Mouse (Mus musculus) lung, embryonic 15.5 days (tissue): ENCODE results near the gene Lmntd1. TPM values are rescaled to one million over a fixed set of nuclear protein-coding genes. Genes with fewer than 3 reads are reported as not detected.

ENCODE experiments used
- ATAC-seq: fragments of 200-750 bp; cut with Nextera tagmentation; 2 replicates; pipeline ENCODE4 v1.8.0; 2017; ENCODE audit warnings: moderate number of reproducible peaks, borderline replicate concordance; ENCODE audit not compliant: low FRiP score, low TSS enrichment; ENCODE audit errors: extremely low read depth
- H3K27ac ChIP-seq: fragments of 300-500 bp; sonication (generic); 2 replicates; pipeline ENCODE4 v1.5.1; 2015; ENCODE audit warnings: moderate library complexity, mild to moderate bottlenecking, inconsistent platforms
- H3K27me3 ChIP-seq: fragments of 300-500 bp; sonication (generic); 2 replicates; pipeline ENCODE4 v1.6.1; 2015; ENCODE audit warnings: inconsistent platforms
- H3K36me3 ChIP-seq: fragments of 300-500 bp; sonication (generic); 2 replicates; pipeline ENCODE4 v1.6.1; 2015; ENCODE audit warnings: inconsistent platforms
- H3K4me1 ChIP-seq: fragments of 300-500 bp; sonication (generic); 2 replicates; pipeline ENCODE4 v1.6.1; 2015; ENCODE audit warnings: inconsistent platforms
- H3K4me2 ChIP-seq: fragments of 300-500 bp; sonication (generic); 2 replicates; pipeline ENCODE4 v1.6.1; 2015; ENCODE audit warnings: inconsistent platforms, mild to moderate bottlenecking, moderate library complexity
- H3K4me3 ChIP-seq: fragments of 300-500 bp; sonication (generic); 2 replicates; pipeline ENCODE4 v1.5.1; 2015; ENCODE audit warnings: mild to moderate bottlenecking, inconsistent platforms
- H3K9ac ChIP-seq: fragments of 300-500 bp; sonication (generic); 2 replicates; pipeline ENCODE4 v1.6.1; 2015; ENCODE audit warnings: inconsistent platforms
- H3K9me3 ChIP-seq: fragments of 300-500 bp; sonication (generic); 2 replicates; pipeline ENCODE4 v1.6.1; 2016; ENCODE audit warnings: inconsistent platforms
- WGBS: fragments of 180-500 bp; shearing (Covaris S2); methylation state at CpG from one replicate; pipeline ENCODE4 v1.1.7; 2015; 5-methylcytosine and 5-hydroxymethylcytosine counted together
- polyA plus RNA-seq: library from polyadenylated mRNA; unstranded; fragments of >200 nt; fragmentation: Nextera tagmentation; extraction: Ambion mirVana; gene quantifications from 2 replicates; pipeline ENCODE4 v1.2.1, GENCODE M21; 2015

Gene Lmntd1
- polyA plus RNA-seq, 1 experiment from 2014 or later = 1.9 TPM

- H3K4me1 ChIP-seq = peaks cover 25% of the 10 kb centered on the region
- H3K4me3 ChIP-seq = no peak overlapping the region
- peak; percentile 70; the same call in 1 of the 2 replicates for ATAC-seq
- 10% methylated on average over 10 of the region's 10 CpGs for WGBS
- peak overlapping the region; percentile 22 for H3K27ac ChIP-seq
- no peaks in the 10 kb centered on the region for H3K9me3 ChIP-seq
- no peaks in the 10 kb centered on the region for H3K27me3 ChIP-seq
- no peak overlapping the region for H3K9ac ChIP-seq
- peak overlapping the region; percentile 2; the same call in 1 of the 2 replicates for H3K4me2 ChIP-seq
- no peaks in the 10 kb centered on the region for H3K36me3 ChIP-seq
These were observed 35.5 kb downstream of the Lmntd1 start for GRCm38 (mm10) chr6:145578457-145579185.

GRCm38 (mm10) chr6:145576762-145577161 is 37.4 kb downstream of the Lmntd1 start:
- 83% methylated on average over 4 of the region's 4 CpGs for WGBS
- Histone ChIP-seq H3K27me3 (no peaks in the 10 kb centered on the region), H3K4me1 (peaks cover 27% of the 10 kb centered on the region), H3K9me3 (no peaks in the 10 kb centered on the region), H3K4me2 (no peak overlapping the region), H3K9ac (no peak overlapping the region), H3K36me3 (no peaks in the 10 kb centered on the region), H3K27ac (no peak overlapping the region), H3K4me3 (no peak overlapping the region)
- ATAC-seq = no peak

GRCm38 (mm10) chr6:145573250-145574013 is 40.7 kb downstream of the Lmntd1 start:
- H3K4me2 ChIP-seq = no peak overlapping the region
- 73% methylated on average over 6 of the region's 6 CpGs for WGBS
- no peak overlapping the region for H3K4me3 ChIP-seq
- no peaks in the 10 kb centered on the region for H3K9me3 ChIP-seq
- H3K9ac ChIP-seq = no peak overlapping the region
- no peak for ATAC-seq
- H3K27me3 ChIP-seq = no peaks in the 10 kb centered on the region
- H3K27ac ChIP-seq = no peak overlapping the region
- H3K36me3 ChIP-seq = no peaks in the 10 kb centered on the region
- H3K4me1 ChIP-seq = peaks cover 24% of the 10 kb centered on the region

GRCm38 (mm10) chr6:145568701-145569100 is 45.4 kb downstream of the Lmntd1 start:
- Histone ChIP-seq H3K36me3 (no peaks in the 10 kb centered on the region), H3K4me2 (no peak overlapping the region), H3K9me3 (no peaks in the 10 kb centered on the region), H3K9ac (no peak overlapping the region), H3K27me3 (no peaks in the 10 kb centered on the region), H3K27ac (peak overlapping the region; percentile 15; the same call in 1 of the 2 replicates), H3K4me1 (peaks cover 19% of the 10 kb centered on the region), H3K4me3 (no peak overlapping the region)
- WGBS = 78% methylated on average over 3 of the region's 3 CpGs
- no peak; the same call in 1 of the 2 replicates for ATAC-seq

- H3K4me1 ChIP-seq = peaks cover 17% of the 10 kb centered on the region; the same call in 1 of the 2 replicates
- no peaks in the 10 kb centered on the region for H3K9me3 ChIP-seq
- H3K4me2 ChIP-seq = no peak overlapping the region
- H3K9ac ChIP-seq = no peak overlapping the region
- 81% methylated on average over 3 of the region's 3 CpGs for WGBS
- H3K4me3 ChIP-seq = no peak overlapping the region
- no peak overlapping the region for H3K27ac ChIP-seq
- no peaks in the 10 kb centered on the region for H3K36me3 ChIP-seq
- H3K27me3 ChIP-seq = no peaks in the 10 kb centered on the region
- ATAC-seq = no peak
These were observed 46.3 kb downstream of the Lmntd1 start for GRCm38 (mm10) chr6:145567832-145568231.

- Histone ChIP-seq H3K27me3 (no peaks in the 10 kb centered on the region), H3K4me3 (no peak overlapping the region), H3K9ac (no peak overlapping the region), H3K36me3 (no peaks in the 10 kb centered on the region), H3K9me3 (no peaks in the 10 kb centered on the region), H3K4me2 (no peak overlapping the region), H3K4me1 (peaks cover 17% of the 10 kb centered on the region; the same call in 1 of the 2 replicates), H3K27ac (no peak overlapping the region)
- 44% methylated on average over 8 of the region's 8 CpGs for WGBS
- peak; percentile 62; the same call in 1 of the 2 replicates for ATAC-seq
These were observed 46.8 kb downstream of the Lmntd1 start for GRCm38 (mm10) chr6:145567296-145567695.

- Histone ChIP-seq H3K27ac (no peak overlapping the region), H3K9me3 (no peaks in the 10 kb centered on the region), H3K9ac (no peak overlapping the region), H3K4me2 (no peak overlapping the region), H3K36me3 (no peaks in the 10 kb centered on the region), H3K4me1 (peaks cover 17% of the 10 kb centered on the region; the same call in 1 of the 2 replicates), H3K27me3 (no peaks in the 10 kb centered on the region), H3K4me3 (no peak overlapping the region)
- no peak for ATAC-seq
- 89% methylated on average over 5 of the region's 5 CpGs for WGBS
These were observed 48.5 kb downstream of the Lmntd1 start for GRCm38 (mm10) chr6:145565663-145566062.

- H3K9ac ChIP-seq = no peak overlapping the region
- H3K4me1 ChIP-seq = peaks cover 17% of the 10 kb centered on the region; the same call in 1 of the 2 replicates
- H3K4me3 ChIP-seq = no peak overlapping the region
- no peaks in the 10 kb centered on the region for H3K9me3 ChIP-seq
- no peaks in the 10 kb centered on the region for H3K36me3 ChIP-seq
- WGBS = 60% methylated on average over 4 of the region's 4 CpGs
- no peaks in the 10 kb centered on the region for H3K27me3 ChIP-seq
- H3K27ac ChIP-seq = no peak overlapping the region
- no peak for ATAC-seq
- no peak overlapping the region for H3K4me2 ChIP-seq
These were observed 49.4 kb downstream of the Lmntd1 start for GRCm38 (mm10) chr6:145564671-145565070.

GRCm38 (mm10) chr6:145557059-145557992 is 56.8 kb downstream of the Lmntd1 start:
- Histone ChIP-seq H3K36me3 (no peaks in the 10 kb centered on the region), H3K4me3 (no peak overlapping the region), H3K27ac (no peak overlapping the region), H3K9ac (no peak overlapping the region), H3K9me3 (no peaks in the 10 kb centered on the region), H3K27me3 (no peaks in the 10 kb centered on the region), H3K4me2 (no peak overlapping the region), H3K4me1 (peaks cover 10% of the 10 kb centered on the region)
- peak; percentile 42 for ATAC-seq
- WGBS = 46% methylated on average over 15 of the region's 15 CpGs

GRCm38 (mm10) chr6:145553226-145553625 is 60.9 kb downstream of the Lmntd1 start:
- Histone ChIP-seq H3K36me3 (no peaks in the 10 kb centered on the region), H3K4me3 (no peak overlapping the region), H3K27me3 (no peaks in the 10 kb centered on the region), H3K4me2 (no peak overlapping the region), H3K27ac (no peak overlapping the region), H3K4me1 (peaks cover 10% of the 10 kb centered on the region), H3K9me3 (no peaks in the 10 kb centered on the region), H3K9ac (no peak overlapping the region)
- no peak for ATAC-seq
- WGBS = 56% methylated on average over 7 of the region's 7 CpGs

- no peaks in the 10 kb centered on the region for H3K27me3 ChIP-seq
- peaks cover 10% of the 10 kb centered on the region for H3K4me1 ChIP-seq
- H3K9ac ChIP-seq = no peak overlapping the region
- H3K27ac ChIP-seq = no peak overlapping the region
- no peaks in the 10 kb centered on the region for H3K9me3 ChIP-seq
- no peak overlapping the region for H3K4me2 ChIP-seq
- ATAC-seq = no peak
- WGBS = 93% methylated on average over 3 of the region's 3 CpGs
- no peak overlapping the region for H3K4me3 ChIP-seq
- no peaks in the 10 kb centered on the region for H3K36me3 ChIP-seq
These were observed 61.3 kb downstream of the Lmntd1 start for GRCm38 (mm10) chr6:145552817-145553216.
